Mouse (Mus musculus) kidney, embryonic 16.5 days (tissue): Measurements from ENCODE around the gene Timm13. TPM values are rescaled to one million over a fixed set of nuclear protein-coding genes. Genes with fewer than 3 reads are reported as not detected.
A peak's percentile ranks its signal among the peaks of the same experiment; 100 is the strongest.

Experiments
- ATAC-seq: fragments of 200-750 bp; cut with Nextera tagmentation; 2 replicates; pipeline ENCODE4 v1.8.0; 2017; ENCODE audit warnings: moderate TSS enrichment; ENCODE audit not compliant: low FRiP score, low TSS enrichment
- H3K27ac ChIP-seq: fragments of 300-500 bp; sonication (generic); 2 replicates; pipeline ENCODE4 v1.5.1; 2014; ENCODE audit warnings: low read length
- H3K27me3 ChIP-seq: fragments of 300-500 bp; sonication (generic); 2 replicates; pipeline ENCODE4 v1.6.1; 2014; ENCODE audit warnings: low read length, control low read depth, mixed read lengths; ENCODE audit not compliant: insufficient read depth
- H3K36me3 ChIP-seq: fragments of 300-500 bp; sonication (generic); 2 replicates; pipeline ENCODE4 v1.6.1; 2014; ENCODE audit warnings: low read length, control low read depth, mixed read lengths; ENCODE audit not compliant: insufficient read depth
- H3K4me1 ChIP-seq: fragments of 300-500 bp; sonication (generic); 2 replicates; pipeline ENCODE4 v1.6.1; 2014; ENCODE audit warnings: low read length, control low read depth, mixed read lengths; ENCODE audit not compliant: insufficient read depth
- H3K4me2 ChIP-seq: fragments of 300-500 bp; sonication (generic); replicated peaks from 2 replicates; pipeline ENCODE4 v1.6.1; 2014; ENCODE audit warnings: low read depth, low read length
- H3K4me3 ChIP-seq: fragments of 300-500 bp; sonication (generic); 2 replicates; pipeline ENCODE4 v1.5.1; 2014; ENCODE audit warnings: mild to moderate bottlenecking, low read length
- H3K9ac ChIP-seq: fragments of 300-500 bp; sonication (generic); replicated peaks from 2 replicates; pipeline ENCODE4 v1.6.1; 2014; ENCODE audit warnings: low read length
- H3K9me3 ChIP-seq: fragments of 300-500 bp; sonication (generic); 2 replicates; pipeline ENCODE4 v1.6.1; 2016; ENCODE audit warnings: low read length, control low read depth
- WGBS: fragments of 180-500 bp; shearing (Covaris S2); extraction: QIAGEN DNeasy Blood & Tissue Kit; methylation state at CpG from one replicate; pipeline ENCODE4 v1.1.7; 2014; 5-methylcytosine and 5-hydroxymethylcytosine counted together
- polyA plus RNA-seq: library from polyadenylated mRNA; unstranded; fragments of >200 nt; fragmentation: Nextera tagmentation; extraction: Ambion mirVana; gene quantifications from 2 replicates; pipeline ENCODE4 v1.2.1, GENCODE M21; 2015

Gene Timm13
- 361 and 376 TPM in 2 replicates for polyA plus RNA-seq

DNA sequence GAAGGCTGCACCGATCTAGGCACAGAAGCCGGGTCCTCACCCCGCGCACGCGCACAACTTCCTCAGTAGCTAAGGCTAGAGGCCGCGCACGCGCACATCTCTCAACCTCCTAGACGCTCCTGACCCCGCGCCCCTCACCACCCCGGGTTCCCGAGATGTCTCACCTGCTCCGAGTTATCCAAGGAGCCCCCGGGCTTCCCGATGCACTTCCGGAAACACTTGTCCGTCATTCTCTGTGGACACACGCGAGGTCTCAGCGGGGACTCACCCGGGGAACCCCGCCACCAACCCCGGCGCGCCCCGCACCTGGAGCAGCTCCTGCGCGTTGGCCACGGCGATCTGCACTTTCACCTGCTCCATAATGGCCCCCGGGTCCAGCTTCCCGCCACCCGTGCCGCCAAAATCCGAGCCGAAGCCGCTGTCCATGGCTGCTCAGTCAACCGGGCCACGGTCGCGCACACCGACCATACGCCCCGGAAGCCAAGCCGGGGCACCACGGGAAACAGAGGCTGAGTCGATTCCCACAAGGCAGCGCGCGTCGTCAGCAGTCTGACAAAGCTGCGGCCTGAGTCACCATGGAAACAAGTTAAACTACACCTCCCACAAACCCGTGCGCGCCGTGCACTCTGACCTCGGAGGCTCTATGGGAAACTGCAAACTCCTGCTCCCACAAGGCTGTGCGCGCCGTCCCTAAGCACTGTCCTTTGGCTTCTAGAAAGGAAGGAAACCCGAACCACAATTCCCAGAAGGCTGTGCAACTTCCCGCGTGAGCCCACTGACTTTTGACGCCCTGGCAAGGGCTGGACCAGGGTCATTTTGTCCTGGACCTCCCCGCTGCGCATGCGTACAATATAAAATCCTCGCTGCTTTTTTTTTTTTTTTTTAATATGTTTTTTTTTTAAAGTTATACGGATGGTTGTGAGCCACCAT is at the start of gene Timm13:
Timm13 (minus strand) TSS at position 652 of the 930 bp plus-strand sequence.
- Histone ChIP-seq H3K27ac (peak within 1 kb of the TSS; percentile 87), H3K27me3 (no peaks in the 10 kb centered on the region), H3K4me3 (peak within 1 kb of the TSS; percentile 87), H3K4me1 (peaks cover 11% of the 10 kb centered on the region), H3K36me3 (peaks cover 32% of the 10 kb centered on the region), H3K9me3 (no peaks in the 10 kb centered on the region), H3K4me2 (peak within 1 kb of the TSS; percentile 82), H3K9ac (peak within 1 kb of the TSS; percentile 87)
- peak; percentile 95 for ATAC-seq
- under 1% methylated on average over 72 of the region's 72 CpGs for WGBS

DNA sequence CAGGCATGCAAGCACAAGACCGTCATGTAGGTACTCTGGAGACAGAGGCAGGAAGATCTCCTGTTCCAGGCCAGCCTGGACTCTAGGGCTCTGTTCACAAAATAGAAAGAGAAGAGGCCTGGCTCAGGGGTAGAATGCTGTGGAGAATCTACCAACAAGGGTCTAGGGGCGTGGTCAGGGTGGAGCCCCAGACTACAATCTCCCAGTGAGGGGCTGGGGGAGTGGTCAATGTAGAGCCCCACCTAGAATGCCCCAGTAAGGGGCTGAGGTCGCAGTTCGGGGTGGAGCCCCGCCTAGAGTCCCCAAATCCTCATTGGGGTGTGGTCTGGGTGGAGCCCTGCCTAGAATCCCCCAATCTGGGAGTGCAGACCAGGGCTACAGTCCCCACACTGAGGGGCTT is 49.5 kb upstream of the Timm13 start:
- Histone ChIP-seq H3K9me3 (no peaks in the 10 kb centered on the region), H3K4me3 (no peak overlapping the region), H3K27ac (no peak overlapping the region), H3K36me3 (no peaks in the 10 kb centered on the region), H3K9ac (no peak overlapping the region), H3K27me3 (no peaks in the 10 kb centered on the region), H3K4me2 (no peak overlapping the region), H3K4me1 (peaks cover 10% of the 10 kb centered on the region)
- no peak for ATAC-seq
- 41% methylated on average over 5 of the region's 5 CpGs for WGBS

DNA sequence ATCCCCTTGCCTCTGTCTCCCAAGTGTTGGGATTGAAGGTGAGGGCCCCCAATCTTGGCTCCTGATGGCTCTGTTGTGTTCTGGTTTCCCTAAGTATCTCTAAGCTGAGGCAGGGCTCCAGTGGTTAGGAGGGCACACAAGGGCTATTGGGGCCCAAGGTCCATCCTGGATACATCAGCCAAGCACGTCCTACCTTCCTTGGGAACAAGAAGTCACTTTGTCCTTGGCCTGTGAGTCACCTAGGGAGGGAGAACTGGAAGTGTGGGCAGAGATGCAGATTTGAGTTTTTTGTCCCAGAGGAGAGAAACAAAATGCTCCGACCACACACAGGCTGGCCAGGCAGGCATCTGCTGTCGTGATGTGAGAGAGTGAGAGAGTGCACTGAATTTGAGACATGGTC is 48.3 kb upstream of the Timm13 start:
- Histone ChIP-seq H3K36me3 (no peaks in the 10 kb centered on the region), H3K9ac (no peak overlapping the region), H3K4me3 (no peak overlapping the region), H3K9me3 (no peaks in the 10 kb centered on the region), H3K27ac (no peak overlapping the region), H3K27me3 (no peaks in the 10 kb centered on the region), H3K4me1 (peaks cover 10% of the 10 kb centered on the region), H3K4me2 (no peak overlapping the region)
- ATAC-seq: no peak
- 65% methylated on average over 3 of the region's 3 CpGs for WGBS

DNA sequence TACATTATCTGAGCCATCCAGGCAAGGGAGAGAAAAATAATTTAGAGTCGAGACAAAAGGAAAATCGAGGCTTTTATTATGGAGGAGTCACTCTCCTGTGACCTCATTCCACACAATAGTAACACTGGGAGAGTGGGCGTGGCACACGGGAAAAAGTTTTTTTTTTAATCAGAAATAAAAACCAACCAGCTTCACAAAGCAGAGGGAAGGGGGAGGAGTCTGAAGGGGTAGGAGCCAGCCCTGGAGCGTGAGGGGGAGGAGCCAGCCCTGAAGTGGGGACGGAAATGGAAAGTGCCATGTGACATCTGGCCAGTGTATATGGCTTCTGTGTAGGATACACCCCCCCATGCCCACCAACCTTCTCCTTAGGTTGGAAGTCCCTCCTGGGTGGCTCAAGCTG is 47.8 kb upstream of the Timm13 start:
- 0 out of 2 replicates have a peak, but pooled peaks have one; percentile 50 for ATAC-seq
- Histone ChIP-seq H3K4me2 (no peak overlapping the region), H3K9ac (no peak overlapping the region), H3K27me3 (no peaks in the 10 kb centered on the region), H3K36me3 (no peaks in the 10 kb centered on the region), H3K4me3 (no peak overlapping the region), H3K9me3 (no peaks in the 10 kb centered on the region), H3K27ac (peak overlapping the region; percentile 31; the same call in 1 of the 2 replicates), H3K4me1 (peaks cover 13% of the 10 kb centered on the region)
- WGBS: 22% methylated on average over 6 of the region's 6 CpGs

DNA sequence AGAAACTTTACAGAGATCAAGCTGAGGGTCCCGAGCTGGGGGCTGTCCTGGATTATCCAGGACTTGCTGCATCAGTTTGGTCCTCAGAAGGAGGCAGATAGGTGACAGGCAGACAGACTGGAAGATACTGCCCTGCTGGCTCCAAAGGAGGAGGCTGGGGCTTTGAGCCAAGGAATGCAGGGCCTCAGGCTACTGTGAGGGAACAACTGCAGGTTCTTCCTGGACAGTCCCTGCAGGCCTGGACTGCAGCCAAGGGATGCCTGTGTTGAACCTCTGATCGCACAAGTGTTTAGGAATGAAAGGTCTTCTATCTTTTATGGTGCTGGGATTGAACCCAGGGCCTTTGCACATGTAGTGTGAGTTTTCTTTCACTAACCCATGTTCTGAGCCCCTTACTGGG is 47.0 kb upstream of the Timm13 start:
- WGBS: 33% methylated on average over 2 of the region's 2 CpGs
- Histone ChIP-seq H3K9ac (no peak overlapping the region), H3K9me3 (no peaks in the 10 kb centered on the region), H3K4me3 (no peak overlapping the region), H3K27me3 (no peaks in the 10 kb centered on the region), H3K4me2 (no peak overlapping the region), H3K4me1 (peaks cover 13% of the 10 kb centered on the region), H3K27ac (peak overlapping the region; percentile 25; the same call in 1 of the 2 replicates), H3K36me3 (no peaks in the 10 kb centered on the region)
- no peak for ATAC-seq

DNA sequence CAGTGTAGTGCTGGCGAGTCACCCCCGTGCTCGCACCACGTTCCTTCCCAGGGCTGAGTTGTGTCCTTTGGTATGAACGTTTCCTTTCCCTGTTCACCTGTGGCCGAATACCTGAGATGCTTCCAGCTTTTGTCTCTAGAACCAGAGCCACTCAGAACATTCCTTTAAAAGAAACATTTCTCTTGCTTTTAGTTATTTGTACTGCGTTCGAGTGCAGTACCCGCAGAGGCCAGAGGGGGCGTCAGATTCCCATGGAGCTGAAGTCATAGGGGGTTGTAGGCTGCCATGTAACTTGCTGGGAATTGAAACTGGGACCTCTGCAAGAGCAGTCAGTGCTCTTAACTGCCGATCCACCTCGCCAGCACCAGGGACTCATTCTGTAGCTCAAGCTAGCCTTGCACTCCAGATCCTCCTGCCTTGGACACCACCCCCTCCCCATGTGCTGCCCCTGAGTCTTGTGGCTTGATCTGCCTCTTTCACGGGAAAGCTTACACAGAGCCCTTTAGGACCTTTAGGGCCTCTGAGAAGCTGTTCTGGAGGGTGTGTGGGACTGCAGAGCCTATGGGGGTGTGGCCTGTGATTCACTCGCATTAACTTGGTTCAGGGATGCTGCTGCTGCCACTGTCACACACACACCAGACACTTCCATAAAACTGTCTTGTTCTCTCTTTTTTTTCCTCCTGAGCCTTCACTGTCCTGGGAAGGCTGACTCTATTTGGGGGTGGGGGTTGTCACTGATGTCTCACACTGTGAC is 46.1 kb upstream of the Timm13 start:
- Histone ChIP-seq H3K9me3 (no peaks in the 10 kb centered on the region), H3K4me1 (peaks cover 13% of the 10 kb centered on the region), H3K27me3 (no peaks in the 10 kb centered on the region), H3K9ac (no peak overlapping the region), H3K4me3 (no peak overlapping the region), H3K27ac (no peak overlapping the region), H3K4me2 (no peak overlapping the region), H3K36me3 (no peaks in the 10 kb centered on the region)
- ATAC-seq: no peak
- WGBS: 68% methylated on average over 14 of the region's 14 CpGs

DNA sequence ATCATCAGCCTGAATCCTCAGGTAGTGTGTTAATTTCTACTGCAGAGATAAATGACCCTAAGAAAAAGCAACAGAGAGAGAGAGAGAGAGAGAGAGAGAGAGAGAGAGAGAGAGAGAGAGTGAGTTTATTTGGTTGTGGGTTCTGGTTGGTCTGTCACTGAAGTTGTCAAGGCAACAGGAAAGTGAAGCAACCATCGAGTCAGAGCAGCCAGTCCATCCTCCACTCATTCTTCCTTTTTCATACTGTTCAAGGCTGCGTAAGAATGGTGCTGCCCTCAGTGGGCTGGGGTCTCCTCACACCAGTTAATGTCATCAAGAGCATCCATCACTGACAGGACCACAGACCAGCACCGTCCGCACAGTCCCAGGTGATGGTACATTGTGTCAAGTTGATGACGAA is 43.5 kb upstream of the Timm13 start:
- H3K4me1 ChIP-seq: peaks cover 35% of the 10 kb centered on the region
- ATAC-seq: no peak
- no peaks in the 10 kb centered on the region for H3K27me3 ChIP-seq
- no peak overlapping the region for H3K27ac ChIP-seq
- H3K36me3 ChIP-seq: no peaks in the 10 kb centered on the region
- H3K9me3 ChIP-seq: no peaks in the 10 kb centered on the region
- 85% methylated on average over 5 of the region's 5 CpGs for WGBS
- no peak overlapping the region for H3K4me3 ChIP-seq
- H3K9ac ChIP-seq: no peak overlapping the region
- H3K4me2 ChIP-seq: no peak overlapping the region

DNA sequence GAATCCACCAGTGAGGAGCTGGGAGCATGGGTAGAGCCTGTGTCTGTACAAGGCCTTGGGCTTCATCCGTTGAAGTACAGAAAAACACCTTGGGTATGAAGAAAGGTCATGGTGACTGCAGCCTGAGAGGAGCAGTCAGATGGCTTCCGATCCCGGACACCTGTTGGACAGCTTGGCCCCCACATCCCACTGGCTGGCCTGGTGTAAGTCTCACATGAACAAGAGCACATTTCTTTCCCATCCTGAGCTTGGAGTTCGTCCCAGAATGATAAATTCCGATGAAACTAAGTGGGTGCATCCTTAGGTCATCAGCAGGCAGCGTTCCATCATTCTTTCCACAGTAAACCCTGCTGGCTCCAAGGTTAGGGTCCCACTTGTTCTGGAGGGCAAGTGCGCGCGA is 42.9 kb upstream of the Timm13 start:
- Histone ChIP-seq H3K27ac (no peak overlapping the region), H3K27me3 (no peaks in the 10 kb centered on the region), H3K4me2 (no peak overlapping the region), H3K36me3 (no peaks in the 10 kb centered on the region), H3K9me3 (no peaks in the 10 kb centered on the region), H3K9ac (no peak overlapping the region), H3K4me3 (no peak overlapping the region), H3K4me1 (peaks cover 40% of the 10 kb centered on the region)
- 55% methylated on average over 9 of the region's 9 CpGs for WGBS
- no peak for ATAC-seq

DNA sequence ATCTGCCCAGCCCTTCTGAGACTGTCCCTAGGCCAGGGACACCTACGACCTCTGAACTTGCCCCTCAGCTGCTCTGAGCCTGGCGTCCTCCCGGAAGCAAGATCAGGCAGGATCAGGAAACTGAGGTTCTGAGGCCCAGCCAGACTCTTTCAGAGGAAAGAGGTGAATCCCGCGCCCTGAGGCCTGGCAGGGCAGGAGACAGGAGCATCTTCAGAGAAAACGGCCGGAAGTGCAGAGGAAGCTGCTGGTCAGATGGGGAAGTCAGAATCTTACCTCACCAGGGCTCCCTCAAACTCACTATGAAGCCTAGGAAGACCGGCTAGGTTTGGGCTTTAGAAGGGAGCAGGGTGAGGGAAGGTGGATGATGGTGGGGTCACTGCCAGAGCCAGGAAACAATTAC is 42.1 kb upstream of the Timm13 start:
- Histone ChIP-seq H3K9me3 (no peaks in the 10 kb centered on the region), H3K36me3 (no peaks in the 10 kb centered on the region), H3K4me3 (no peak overlapping the region), H3K27ac (no peak overlapping the region), H3K4me2 (no peak overlapping the region), H3K27me3 (no peaks in the 10 kb centered on the region), H3K4me1 (peaks cover 41% of the 10 kb centered on the region), H3K9ac (no peak overlapping the region)
- ATAC-seq: no peak
- 55% methylated on average over 8 of the region's 8 CpGs for WGBS
